Mouse (Mus musculus) retina, adult 2 months (tissue): ENCODE results near the gene Sdk1.

Experiments
- DNase-seq: peaks from one replicate; pipeline ENCODE4 v3.0.0-alpha.2; 2012; ENCODE audit warnings: low read depth, low spot score

The Sdk1 gene

GRCm38 (mm10) chr5:142240288-142240687, 999.0 kb downstream of the Sdk1 start:
- DNase-seq: no peak

GRCm38 (mm10) chr5:142242597-142242996, 1001.3 kb downstream of the Sdk1 start:
- no peak for DNase-seq

- no peak for DNase-seq
Measured at GRCm38 (mm10) chr5:142243069-142243468, 1001.8 kb downstream of the Sdk1 start.

- no peak for DNase-seq
Measured at GRCm38 (mm10) chr5:142256231-142256630, 1014.9 kb downstream of the Sdk1 start.

- DNase-seq: no peak
Measured at GRCm38 (mm10) chr5:142258716-142259115, 1017.4 kb downstream of the Sdk1 start.

GRCm38 (mm10) chr5:142262060-142262459, 1020.8 kb downstream of the Sdk1 start:
- DNase-seq: no peak
